Mouse (Mus musculus): ENCODE data around the gene Tmsb10. TPM values are rescaled to one million over a fixed set of nuclear protein-coding genes. Genes with fewer than 3 reads are reported as not detected.

The Tmsb10 gene
- total and polyA plus RNA-seq, 3 experiments: 31.7 to 91.3 TPM; not detected in 1

DNA sequence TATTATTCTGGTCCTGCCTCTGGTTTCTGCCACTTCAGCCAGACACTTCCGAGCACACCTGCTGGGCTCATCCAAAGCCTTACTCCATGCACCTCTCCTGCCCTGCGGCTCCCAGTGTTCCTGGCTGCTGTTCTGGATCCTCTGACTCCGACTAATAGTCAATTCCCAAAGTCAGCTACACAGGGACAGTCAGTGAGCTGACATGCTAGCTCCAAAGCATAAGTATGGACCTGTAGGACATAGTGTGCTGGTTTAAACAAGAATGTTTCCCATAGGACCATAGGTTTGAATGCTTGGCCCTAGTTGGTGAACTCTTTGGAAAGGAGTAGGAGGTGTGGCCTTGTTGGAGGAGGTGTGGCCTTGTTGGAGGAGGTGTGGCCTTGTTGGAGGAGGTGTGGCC lies 37.5 kb downstream of the Tmsb10 start:
- Histone ChIP-seq H3K4me3 (ENCODE audit: control insufficient read depth in 1 of 2, insufficient read depth in 1 of 2, low read depth in 2 of 2, low read length in 2 of 2) (no peak overlapping the region), H3K4me1 (ENCODE audit: control insufficient read depth in 1 of 2, insufficient read depth in 2 of 2, low read length in 2 of 2) (no peaks in the 10 kb centered on the region), H3K27ac (ENCODE audit: control insufficient read depth, low read depth, low read length) (no peak overlapping the region), H3K9ac (ENCODE audit: control insufficient read depth, low read depth, low read length, poor library complexity, severe bottlenecking) (no peak overlapping the region), H3K27me3 (ENCODE audit: control insufficient read depth in 1 of 2, insufficient read depth in 2 of 2, low read length in 2 of 2) (peaks cover 0 to 2% of the 10 kb centered on the region in 2 experiments; a peak in 1 of 4 replicates), H3K79me2 (ENCODE audit: control insufficient read depth, insufficient read depth, low read length, poor library complexity) (no peaks in the 10 kb centered on the region), H3K9me3 (replicated peaks; ENCODE audit: insufficient read depth, low read length) (no peaks in the 10 kb centered on the region), H3K36me3 (ENCODE audit: control insufficient read depth in 1 of 2, insufficient read depth in 2 of 2, low read length in 2 of 2) (no peaks in the 10 kb centered on the region)
- TF ChIP-seq POLR2AphosphoS2 (IDR thresholded peaks at IDR 0.05; ENCODE audit: low read length): no peak
- no peak for TF ChIP-seq TAL1 (IDR thresholded peaks at IDR 0.05; ENCODE audit: low read length)
- no peak for TF ChIP-seq TCF12 (IDR thresholded peaks at IDR 0.05; ENCODE audit: low read depth, low read length)
- TF ChIP-seq ETS1 (IDR thresholded peaks at IDR 0.05; ENCODE audit: low read depth, low read length): no peak
- TF ChIP-seq TBP (IDR thresholded peaks at IDR 0.05; ENCODE audit: low read depth, low read length): no peak
- TF ChIP-seq MEF2A (IDR thresholded peaks at IDR 0.05; ENCODE audit: extremely low read depth, insufficient replicate concordance, low read depth, low read length, poor library complexity, severe bottlenecking): no peak
- no peak for TF ChIP-seq ZNF384 (IDR thresholded peaks at IDR 0.05; ENCODE audit: low read depth, low read length)
- TF ChIP-seq UBTF (IDR thresholded peaks at IDR 0.05; ENCODE audit: borderline replicate concordance, insufficient read depth, low read depth, low read length): no peak
- TF ChIP-seq RCOR1 (IDR thresholded peaks at IDR 0.05; ENCODE audit: low read depth, low read length): no peak
- TF ChIP-seq GATA1 (IDR thresholded peaks at IDR 0.05; ENCODE audit: low read depth, low read length): no peak
- no peak for TF ChIP-seq GABPA (IDR thresholded peaks at IDR 0.05; ENCODE audit: low read depth, low read length)
- no peak for DNase-seq (ENCODE audit: low read depth, low spot score)

DNA sequence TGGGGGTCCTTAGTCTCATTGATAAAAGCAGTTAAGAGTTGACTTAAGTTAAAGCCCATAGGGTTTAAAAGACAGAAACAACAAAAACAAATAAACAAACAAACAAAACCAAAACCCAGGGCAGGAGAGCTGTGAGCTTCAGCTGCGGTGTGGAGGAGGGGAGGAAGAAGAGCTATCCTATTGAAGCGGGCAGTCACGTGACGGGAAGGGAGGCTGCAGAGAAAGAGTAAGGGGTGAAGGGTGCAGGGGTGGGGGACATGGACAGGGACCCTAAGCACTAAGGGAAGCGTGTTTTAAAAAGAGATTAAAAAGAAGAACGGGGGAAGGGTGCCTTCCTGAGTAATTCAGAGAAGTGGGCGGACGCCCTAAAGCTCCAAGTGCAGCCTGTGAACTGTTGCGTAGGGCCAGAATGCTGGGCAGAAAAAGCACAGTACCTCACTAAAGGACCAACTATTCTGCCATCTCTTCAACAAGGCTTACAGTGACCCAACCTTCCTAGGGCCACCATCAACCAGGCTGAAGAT lies 40.0 kb downstream of the Tmsb10 start:
- H3K36me3 ChIP-seq (ENCODE audit: control insufficient read depth in 1 of 2, insufficient read depth in 2 of 2, low read length in 2 of 2): no peaks in the 10 kb centered on the region
- TF ChIP-seq GATA1 (IDR thresholded peaks at IDR 0.05; ENCODE audit: low read depth, low read length): no peak
- no peak overlapping the region for H3K9ac ChIP-seq (ENCODE audit: control insufficient read depth, low read depth, low read length, poor library complexity, severe bottlenecking)
- H3K79me2 ChIP-seq (ENCODE audit: control insufficient read depth, insufficient read depth, low read length, poor library complexity): no peaks in the 10 kb centered on the region
- DNase-seq (ENCODE audit: low read depth, low spot score): no peak
- peaks cover 0 to 2% of the 10 kb centered on the region in 2 experiments; a peak in 2 of 4 replicates for H3K27me3 ChIP-seq (ENCODE audit: control insufficient read depth in 1 of 2, insufficient read depth in 2 of 2, low read length in 2 of 2)
- H3K4me3 ChIP-seq (ENCODE audit: control insufficient read depth in 1 of 2, insufficient read depth in 1 of 2, low read depth in 2 of 2, low read length in 2 of 2): no peak overlapping the region
- no peaks in the 10 kb centered on the region for H3K4me1 ChIP-seq (ENCODE audit: control insufficient read depth in 1 of 2, insufficient read depth in 2 of 2, low read length in 2 of 2)
- no peak overlapping the region for H3K27ac ChIP-seq (ENCODE audit: control insufficient read depth, low read depth, low read length)
- no peaks in the 10 kb centered on the region for H3K9me3 ChIP-seq (replicated peaks; ENCODE audit: insufficient read depth, low read length)

GRCm38 (mm10) chr6:72916330-72916729 lies 42.2 kb downstream of the Tmsb10 start:
- Histone ChIP-seq H3K9me3 (replicated peaks; ENCODE audit: insufficient read depth, low read length) (no peaks in the 10 kb centered on the region), H3K9ac (ENCODE audit: control insufficient read depth, low read depth, low read length, poor library complexity, severe bottlenecking) (no peak overlapping the region), H3K27ac (ENCODE audit: control insufficient read depth, low read depth, low read length) (no peak overlapping the region), H3K4me1 (ENCODE audit: control insufficient read depth in 1 of 2, insufficient read depth in 2 of 2, low read length in 2 of 2) (no peaks in the 10 kb centered on the region), H3K79me2 (ENCODE audit: control insufficient read depth, insufficient read depth, low read length, poor library complexity) (no peaks in the 10 kb centered on the region), H3K27me3 (ENCODE audit: control insufficient read depth in 1 of 2, insufficient read depth in 2 of 2, low read length in 2 of 2) (peaks cover 0 to 2% of the 10 kb centered on the region in 2 experiments; a peak in 2 of 4 replicates), H3K36me3 (ENCODE audit: control insufficient read depth in 1 of 2, insufficient read depth in 2 of 2, low read length in 2 of 2) (no peaks in the 10 kb centered on the region), H3K4me3 (ENCODE audit: control insufficient read depth in 1 of 2, insufficient read depth in 1 of 2, low read depth in 2 of 2, low read length in 2 of 2) (no peak overlapping the region)
- DNase-seq (ENCODE audit: low read depth, low spot score): no peak
- no peak for TF ChIP-seq RAD21 (IDR thresholded peaks at IDR 0.05; ENCODE audit: low read depth, low read length)
- no peak for TF ChIP-seq GABPA (IDR thresholded peaks at IDR 0.05; ENCODE audit: low read depth, low read length)
- TF ChIP-seq TCF12 (IDR thresholded peaks at IDR 0.05; ENCODE audit: low read depth, low read length): no peak
- TF ChIP-seq USF1 (IDR thresholded peaks at IDR 0.05; ENCODE audit: low read depth, low read length): no peak
- no peak for TF ChIP-seq MYB (IDR thresholded peaks at IDR 0.05; ENCODE audit: low read depth, low read length)
- TF ChIP-seq NRF1 (IDR thresholded peaks at IDR 0.05; ENCODE audit: insufficient read depth, low read depth, low read length, poor library complexity, severe bottlenecking): no peak
- no peak for TF ChIP-seq E2F4 (IDR thresholded peaks at IDR 0.05; ENCODE audit: borderline replicate concordance, low read depth, low read length)
- TF ChIP-seq GATA1 (IDR thresholded peaks at IDR 0.05; ENCODE audit: low read depth, low read length): no peak
- no peak for TF ChIP-seq ZKSCAN1 (IDR thresholded peaks at IDR 0.05; ENCODE audit: low read depth, low read length)
- TF ChIP-seq UBTF (IDR thresholded peaks at IDR 0.05; ENCODE audit: borderline replicate concordance, insufficient read depth, low read depth, low read length): no peak
- no peak for TF ChIP-seq CHD1 (IDR thresholded peaks at IDR 0.05; ENCODE audit: low read depth, low read length)
- no peak for TF ChIP-seq MAX (IDR thresholded peaks at IDR 0.05; ENCODE audit: low read length)
- no peak for TF ChIP-seq POLR2AphosphoS2 (IDR thresholded peaks at IDR 0.05; ENCODE audit: low read length)
- no peak for TF ChIP-seq CHD2 (IDR thresholded peaks at IDR 0.05; ENCODE audit: low read length)
- no peak for TF ChIP-seq JUND (IDR thresholded peaks at IDR 0.05; ENCODE audit: low read depth, low read length)
